Mouse (Mus musculus) left cerebral cortex, postnatal 10 days (tissue): ENCODE data around the gene Kctd4. TPM values are rescaled to one million over a fixed set of nuclear protein-coding genes. Genes with fewer than 3 reads are reported as not detected.
"Not testable (repeated sequence)": the region's sequence is repeated elsewhere in the genome, so short reads cannot be mapped to it uniquely, and the experiment has no call there.

Experiments used
- DNase-seq, 2 experiments: peaks; one replicate each; pipeline ENCODE4 v3.0.0; 2021 to 2022; ENCODE audit warnings: low spot score in 2 of 2, mixed read lengths in 1 of 2; ENCODE audit errors: extremely low spot score in 1 of 2
- intact Hi-C: fragments of 180-260 bp; cut with DNase I; formaldehyde crosslinking; loops from one replicate; pipeline ENCODE4 v1.15.1; 2025
- total RNA-seq, 2 experiments: library from RNA; stranded (reverse); gene quantifications; 2 replicates each; pipeline ENCODE4 v1.2.3; 2021

The Kctd4 gene
- 10 to 100 TPM; 13.2 to 14.6 TPM for total RNA-seq

- DNase-seq = no peak
Observed at GRCm38 (mm10) chr14:75954766-75955165, at the start of gene Kctd4. Kctd4 (plus strand) TSS chr14:75955009.

GRCm38 (mm10) chr14:75906931-75907330, 47.9 kb upstream of the Kctd4 start:
- intact Hi-C loops = no loop called here
- DNase-seq = no peak

More at GRCm38 (mm10) chr14:75954766-75955165, at the start of gene Kctd4:
- intact Hi-C loops = no loop called here

DNA sequence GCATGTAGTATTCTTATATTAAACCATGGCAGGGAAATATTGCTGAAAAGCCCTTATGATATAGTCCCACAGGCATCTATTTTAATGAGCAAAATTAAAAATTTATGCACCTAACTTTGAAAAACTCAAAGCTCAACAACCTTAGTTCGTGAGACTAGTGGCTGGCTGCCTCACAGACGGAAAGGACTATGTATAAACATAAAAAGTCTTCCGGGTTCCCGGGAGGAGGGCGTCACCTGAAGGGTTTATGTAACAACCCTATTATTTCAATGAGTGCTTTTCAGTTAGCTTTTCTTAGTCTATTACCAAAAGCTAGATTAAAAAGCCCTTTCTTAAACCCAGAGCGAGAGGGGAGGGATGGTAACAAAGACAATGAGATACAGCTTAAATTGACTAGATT, 42.8 kb upstream of the Kctd4 start:
- intact Hi-C loops = no loop called here
- DNase-seq = peak in 1 of 2 experiments; percentile 28

DNA sequence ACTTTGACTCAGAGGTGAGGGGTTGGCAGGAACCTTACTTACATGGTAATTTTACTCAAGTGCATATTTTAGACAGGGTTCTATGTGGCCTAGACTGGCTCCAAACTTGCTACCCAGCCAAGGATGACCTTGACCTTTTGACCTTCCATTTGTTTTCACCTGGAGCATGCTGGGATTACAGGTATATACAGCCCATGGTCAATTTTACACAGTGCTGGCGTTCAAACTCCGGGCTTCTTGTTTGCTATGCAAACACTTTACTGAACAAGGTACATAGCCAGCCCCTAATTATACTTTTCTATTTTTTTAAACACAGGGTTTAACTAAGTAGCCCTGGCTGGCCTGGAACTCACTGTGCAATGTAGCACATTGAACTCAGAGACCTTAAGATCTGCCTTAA, 42.1 kb upstream of the Kctd4 start:
- intact Hi-C loops = no loop called here
- DNase-seq = no peak

DNA sequence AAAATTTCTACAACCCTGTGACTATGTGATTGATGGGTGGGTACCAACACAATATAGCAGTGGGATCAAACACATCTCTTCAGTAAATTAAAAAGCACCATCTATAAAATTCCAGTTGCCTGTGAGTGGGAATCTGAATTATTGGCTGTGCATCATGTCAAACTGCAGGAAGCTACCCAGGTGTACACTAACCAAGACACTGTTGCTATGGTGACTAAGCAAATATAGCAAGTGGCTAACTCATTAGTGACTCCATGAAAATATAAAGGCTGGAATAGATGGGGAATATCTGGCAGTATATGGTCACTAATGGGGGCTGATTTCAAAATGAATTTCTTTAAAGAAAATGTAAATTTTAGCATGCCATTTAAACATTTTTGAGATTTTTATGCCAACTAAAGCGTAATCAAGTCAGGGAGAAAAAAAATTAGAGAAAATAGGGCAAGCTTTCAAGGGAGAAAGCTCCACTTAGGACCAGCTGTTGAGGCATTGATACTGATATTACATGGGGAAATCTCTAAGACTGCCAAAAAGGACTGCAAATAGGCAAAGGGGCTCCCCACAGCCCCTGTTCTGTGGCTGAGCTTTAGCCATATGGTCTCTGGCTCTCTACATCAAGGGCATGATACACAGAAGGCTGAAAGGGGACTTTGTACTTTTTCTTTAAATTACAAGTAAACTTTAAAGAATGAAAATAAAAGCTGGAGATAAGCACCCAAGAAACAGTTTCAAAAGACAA, 31.3 kb upstream of the Kctd4 start:
- intact Hi-C loops = no loop called here

GRCm38 (mm10) chr14:75929713-75930112, 25.1 kb upstream of the Kctd4 start:
- intact Hi-C loops, DNase-seq: not testable (repeated sequence)

More for the DNA sequence above, 31.3 kb upstream of the Kctd4 start:
- DNase-seq = no peak

DNA sequence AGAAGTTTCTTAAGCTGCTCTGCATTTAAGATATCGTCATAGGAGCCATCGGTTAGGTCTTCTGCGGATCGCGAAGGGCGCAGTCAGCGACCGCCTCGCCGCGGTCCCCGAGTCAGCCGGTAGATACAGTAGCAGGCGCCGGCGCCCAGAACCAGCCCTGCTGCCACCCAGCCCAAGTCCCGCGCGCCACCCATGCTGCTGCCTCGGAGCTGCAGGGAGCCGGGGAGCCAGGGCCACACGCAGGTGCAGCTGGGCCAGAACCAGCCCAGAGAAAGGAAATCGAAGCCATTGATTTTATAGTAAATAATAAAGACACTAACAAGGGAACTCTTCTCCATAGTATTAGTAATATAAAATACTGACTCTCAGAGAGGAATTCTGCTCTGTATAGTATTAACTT, 23.5 kb upstream of the Kctd4 start:
- intact Hi-C loops = no loop called here
- DNase-seq = no peak

- DNase-seq = no peak
- intact Hi-C loops = no loop called here
Observed at GRCm38 (mm10) chr14:75934359-75934758, 20.4 kb upstream of the Kctd4 start.

GRCm38 (mm10) chr14:75937714-75938113, 17.1 kb upstream of the Kctd4 start:
- intact Hi-C loops = no loop called here

DNA sequence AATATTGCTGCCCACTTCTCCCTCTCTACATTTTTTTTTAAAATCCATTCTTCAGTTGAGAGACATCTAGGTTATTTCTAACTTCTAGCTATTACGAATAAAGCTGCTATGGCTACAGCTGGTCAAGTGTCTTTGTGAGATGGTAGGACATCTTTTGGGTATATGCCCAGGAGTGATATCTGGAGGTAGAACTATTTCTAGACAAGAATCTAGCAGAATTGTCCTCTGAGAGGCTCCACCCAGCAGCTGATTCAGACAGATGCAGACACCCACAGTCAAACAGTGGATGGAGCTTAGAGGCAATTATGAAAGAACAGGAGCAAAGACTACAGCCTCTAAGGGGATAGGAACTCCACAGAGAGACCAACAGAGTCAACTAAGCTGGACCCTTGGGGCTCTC, 13.3 kb upstream of the Kctd4 start:
- intact Hi-C loops = no loop called here
- no peak for DNase-seq

More at GRCm38 (mm10) chr14:75937714-75938113, 17.1 kb upstream of the Kctd4 start:
- DNase-seq = no peak

- intact Hi-C loops = no loop called here
- DNase-seq = no peak
Observed at GRCm38 (mm10) chr14:75942365-75942764, 12.4 kb upstream of the Kctd4 start.

- DNase-seq = no peak
- intact Hi-C loops = no loop called here
Observed at GRCm38 (mm10) chr14:75947674-75948073, 7.1 kb upstream of the Kctd4 start.

GRCm38 (mm10) chr14:75953011-75953410, 1.8 kb upstream of the Kctd4 start:
- DNase-seq = no peak

DNA sequence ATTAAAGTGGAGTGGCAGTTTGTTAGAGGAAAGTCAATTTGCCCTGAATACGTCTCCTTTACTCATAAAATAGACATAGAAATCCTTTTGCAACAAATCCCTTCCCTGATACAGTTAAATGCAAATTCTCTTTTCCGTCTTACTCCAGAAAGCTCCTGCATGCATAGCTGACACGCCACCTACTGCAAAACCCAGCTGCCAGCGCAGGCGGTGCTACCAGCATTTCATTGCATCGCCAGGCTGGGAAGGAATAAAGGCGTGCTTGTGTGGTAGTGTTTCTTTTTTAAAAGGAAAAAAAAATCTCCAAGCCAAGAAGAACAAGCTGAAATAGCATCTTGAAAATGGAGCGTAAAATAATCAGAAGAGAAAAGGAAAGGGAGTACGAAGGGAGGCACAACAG, 7.4 kb downstream of the Kctd4 start:
- intact Hi-C loops = loop anchor here (2.0 to 5.0 kb wide), 3 partner anchors 60 to 115 kb away; no protein-coding TSS in a partner anchor
- peak; percentile 71 to 84 for DNase-seq

More at GRCm38 (mm10) chr14:75953011-75953410, 1.8 kb upstream of the Kctd4 start:
- intact Hi-C loops = no loop called here

DNA sequence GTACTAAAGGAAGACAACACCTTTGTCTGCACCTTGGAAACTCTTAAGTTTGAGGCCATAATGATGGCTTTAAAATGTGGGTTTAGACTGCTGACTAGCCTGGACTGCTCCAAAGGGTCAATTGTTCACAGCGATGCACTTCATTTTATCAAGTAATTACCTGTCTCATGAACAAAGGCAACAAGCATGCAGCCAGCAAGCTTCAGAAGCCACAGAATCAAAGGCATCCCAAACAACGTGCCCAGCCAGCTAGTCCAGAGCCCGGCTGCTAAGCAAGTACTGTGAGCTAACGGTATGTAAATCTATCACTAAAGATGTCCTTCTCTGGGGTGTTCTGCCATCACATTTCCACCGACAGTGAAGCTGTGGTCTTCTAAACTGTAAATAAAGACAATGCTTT, 8.4 kb downstream of the Kctd4 start:
- no peak for DNase-seq
- intact Hi-C loops = loop anchor here (2.0 to 5.0 kb wide), 3 partner anchors 61 to 114 kb away; no protein-coding TSS in a partner anchor

- intact Hi-C loops = loop anchor here (2.0 to 5.0 kb wide), 3 partner anchors 62 to 113 kb away; no protein-coding TSS in a partner anchor
- no peak for DNase-seq
Observed at GRCm38 (mm10) chr14:75964000-75964399, 9.2 kb downstream of the Kctd4 start.

GRCm38 (mm10) chr14:75964433-75964832, 9.6 kb downstream of the Kctd4 start:
- DNase-seq = no peak
- intact Hi-C loops = loop anchor here (5.0 kb wide), 2 partner anchors 62 to 87 kb away; no protein-coding TSS in a partner anchor

GRCm38 (mm10) chr14:75967291-75967690, 12.5 kb downstream of the Kctd4 start:
- intact Hi-C loops = no loop called here
- DNase-seq = no peak

DNA sequence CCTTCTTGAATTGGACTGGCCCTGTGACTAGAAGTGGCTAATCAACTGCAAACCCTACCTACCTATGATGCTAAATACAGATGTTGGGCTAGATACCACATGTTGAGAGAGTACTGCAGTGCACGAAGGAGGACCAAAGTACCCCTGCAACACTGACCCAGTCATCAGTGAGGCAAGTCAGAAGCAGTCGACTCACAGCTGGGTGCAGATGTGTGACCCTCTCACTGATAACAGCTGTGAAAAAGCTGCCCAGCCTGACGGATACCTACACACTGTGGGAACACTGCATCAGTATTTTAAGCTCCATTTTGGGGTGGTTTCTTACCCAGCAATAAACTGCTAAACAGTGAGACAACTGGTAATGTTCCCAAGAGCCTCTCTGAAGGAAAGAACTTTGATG, 21.3 kb downstream of the Kctd4 start:
- intact Hi-C loops = no loop called here

GRCm38 (mm10) chr14:75981231-75981630, 26.4 kb downstream of the Kctd4 start:
- DNase-seq = no peak
- intact Hi-C loops = no loop called here

More for the DNA sequence above, 21.3 kb downstream of the Kctd4 start:
- DNase-seq = no peak
